Mouse (Mus musculus): ENCODE measurements around the gene Myadm.

The Myadm gene

GRCm38 (mm10) chr7:3317704-3318103 is 28.8 kb downstream of the Myadm start:
- no peak for DNase-seq (ENCODE audit: low read depth, low spot score)

- no peak for DNase-seq (ENCODE audit: low read depth, low spot score)
Measured at GRCm38 (mm10) chr7:3320856-3321255, 32.0 kb downstream of the Myadm start.

DNA sequence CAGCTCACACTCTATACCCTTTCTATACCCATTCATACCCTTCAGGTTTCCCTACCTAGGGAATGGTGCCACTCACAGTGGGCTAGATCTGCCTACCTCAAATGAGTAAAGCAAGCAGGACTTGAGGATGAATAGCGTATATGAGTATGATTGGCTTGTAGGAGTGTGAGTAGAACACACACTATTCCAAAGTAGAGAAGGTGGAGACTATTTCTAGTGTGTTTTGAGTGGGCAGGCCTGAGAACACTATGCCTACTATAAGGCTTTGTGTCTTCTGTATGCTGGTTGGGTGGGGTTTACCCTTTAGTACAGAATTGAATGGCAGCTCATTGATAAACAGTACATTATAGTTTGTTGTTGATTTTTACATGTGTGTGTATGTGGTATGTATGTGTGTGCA is 34.9 kb downstream of the Myadm start:
- DNase-seq (ENCODE audit: low read depth, low spot score): no peak

GRCm38 (mm10) chr7:3327961-3328360 is 39.1 kb downstream of the Myadm start:
- peak; percentile 39 for DNase-seq (ENCODE audit: low read depth, low spot score)

DNA sequence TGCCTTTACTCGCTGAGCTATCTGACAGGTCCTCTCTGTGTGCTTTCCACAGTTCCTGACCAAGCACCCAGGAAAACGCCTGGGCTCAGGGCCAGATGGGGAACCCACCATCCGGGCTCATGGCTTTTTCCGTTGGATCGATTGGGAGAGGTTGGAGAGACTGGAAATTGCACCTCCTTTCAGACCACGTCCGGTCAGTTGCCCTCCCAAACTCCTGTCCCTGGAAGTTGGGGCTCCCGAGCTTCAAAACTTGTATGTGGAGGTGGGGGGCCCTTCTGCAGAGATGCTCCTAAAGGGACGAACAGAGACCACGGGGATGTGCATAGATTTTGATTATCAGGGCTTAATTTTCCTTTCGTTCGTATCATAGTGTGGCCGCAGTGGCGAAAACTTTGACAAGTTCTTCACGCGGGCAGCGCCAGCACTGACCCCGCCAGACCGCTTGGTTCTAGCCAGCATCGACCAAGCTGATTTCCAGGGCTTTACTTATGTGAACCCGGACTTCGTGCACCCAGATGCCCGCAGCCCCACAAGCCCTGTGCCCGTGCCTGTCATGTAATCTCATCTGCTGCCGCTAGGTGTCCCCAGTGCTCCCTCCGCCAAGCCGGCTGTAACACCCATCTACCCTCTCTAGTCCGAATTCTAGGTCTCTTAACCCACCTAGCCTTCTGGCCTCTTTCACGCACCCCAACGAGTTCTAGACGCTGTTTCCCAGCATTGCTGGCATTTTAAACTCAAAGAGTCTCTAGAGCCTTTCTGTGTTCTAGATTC is 41.1 kb downstream of the Myadm start:
- peak; percentile 76 for DNase-seq (ENCODE audit: low read depth, low spot score)

GRCm38 (mm10) chr7:3331171-3331570 is 42.3 kb downstream of the Myadm start:
- no peak for DNase-seq (ENCODE audit: low read depth, low spot score)

DNA sequence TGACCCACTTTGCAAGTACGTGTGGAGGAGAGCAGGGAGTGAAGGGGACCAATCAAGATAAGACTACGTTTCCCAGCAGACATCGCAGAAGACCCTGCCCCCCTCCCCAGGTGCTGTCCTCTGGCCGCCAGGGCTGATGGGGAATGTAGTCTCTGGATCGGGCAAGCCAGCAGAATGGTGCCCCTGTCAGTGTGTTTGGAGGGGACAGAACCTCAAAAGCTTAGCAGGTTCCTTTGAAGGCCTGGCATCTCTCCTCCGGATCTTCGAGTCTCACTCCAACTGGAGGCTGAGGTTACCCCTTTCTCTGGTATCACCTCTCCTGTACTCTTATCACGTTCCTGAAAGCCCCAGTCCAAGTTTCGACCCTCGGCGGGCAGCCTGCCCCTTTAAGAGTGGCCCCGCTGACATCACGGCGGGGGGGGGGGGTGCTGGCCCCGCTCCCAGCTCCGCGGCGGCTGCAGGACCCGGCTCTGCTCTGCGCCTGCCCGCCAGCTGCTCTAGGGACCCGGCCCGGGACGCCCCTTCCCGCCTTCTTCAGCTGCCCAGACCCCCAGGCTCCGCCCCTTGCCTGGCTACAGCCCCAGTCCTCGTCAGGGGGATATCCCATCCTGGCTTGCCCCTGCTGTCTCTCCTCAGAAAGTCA is 42.8 kb downstream of the Myadm start:
- peak; percentile 75 for DNase-seq (ENCODE audit: low read depth, low spot score)

- no peak for DNase-seq (ENCODE audit: low read depth, low spot score)
Measured at GRCm38 (mm10) chr7:3332224-3332615, 43.3 kb downstream of the Myadm start.

DNA sequence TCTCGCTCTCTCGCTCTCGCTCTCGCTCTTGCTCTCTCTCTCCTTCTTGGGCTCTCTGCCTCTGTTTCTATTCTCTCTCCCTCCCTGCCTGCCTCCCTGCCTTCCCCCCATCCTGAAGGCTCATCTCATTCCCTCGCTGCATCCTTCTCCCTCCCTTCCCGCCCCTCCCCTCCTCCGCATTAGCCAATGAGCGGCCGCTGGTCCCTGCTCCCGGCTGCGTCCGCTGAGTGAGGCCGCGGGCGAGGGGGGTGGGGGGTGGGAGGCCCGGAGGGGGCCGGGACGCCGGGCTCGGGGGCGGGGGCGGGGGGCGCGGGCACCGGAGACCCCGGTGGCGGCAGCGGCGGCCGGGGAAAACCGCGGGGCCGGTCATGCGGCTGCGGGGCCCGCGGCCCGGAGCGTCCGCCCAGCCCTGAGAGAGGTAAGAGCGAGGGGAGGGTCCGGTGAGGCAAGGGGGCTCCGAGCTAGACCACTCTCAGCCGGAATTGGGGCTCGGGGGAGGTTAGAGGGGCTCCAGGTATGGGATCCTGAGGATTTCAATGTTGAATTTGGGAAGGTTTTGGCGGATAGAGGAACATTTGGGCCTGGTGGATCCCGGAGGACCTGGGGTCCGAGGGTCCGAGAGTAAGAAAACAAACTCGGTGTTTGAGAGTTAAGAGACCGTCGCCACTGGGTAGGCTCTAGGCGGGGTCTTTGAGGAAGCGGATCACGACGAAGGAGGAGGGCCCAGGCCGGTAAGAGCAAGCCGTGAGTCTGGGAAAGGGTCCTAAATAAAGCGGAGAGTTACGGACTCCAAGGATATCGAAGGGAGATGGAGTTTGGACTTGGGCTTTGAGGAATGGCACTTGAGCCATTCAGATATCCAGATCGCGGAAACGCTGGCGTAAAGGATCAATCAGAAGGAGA is 44.0 kb downstream of the Myadm start, which contains the start of gene Cacng7:
Gene Cacng7 (plus strand): TSS at position 337 of the 903 bp plus-strand sequence.
- no peak for DNase-seq (ENCODE audit: low read depth, low spot score)

DNA sequence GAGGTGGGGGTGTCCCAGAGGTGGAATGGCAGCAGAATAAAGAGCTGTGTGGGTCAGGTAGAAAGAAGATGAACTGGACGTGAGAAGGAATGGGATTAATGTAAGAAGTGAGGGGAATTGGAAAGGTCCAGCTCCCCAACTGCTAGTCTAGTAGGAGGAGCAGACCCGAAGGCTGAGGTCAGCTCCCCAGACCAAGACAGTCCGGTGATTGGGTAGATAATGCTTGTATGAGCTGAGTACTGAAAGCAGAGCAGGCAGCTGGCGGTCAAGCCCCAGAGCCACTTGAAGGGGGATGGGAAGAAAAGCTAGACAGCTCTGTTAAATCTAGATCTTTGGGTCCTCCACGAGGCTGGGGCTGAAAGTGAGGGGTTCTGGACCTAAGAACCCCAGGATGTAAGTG is 44.7 kb downstream of the Myadm start:
- no peak for DNase-seq (ENCODE audit: low read depth, low spot score)

GRCm38 (mm10) chr7:3336412-3336811 is 47.5 kb downstream of the Myadm start:
- DNase-seq (ENCODE audit: low read depth, low spot score): no peak

DNA sequence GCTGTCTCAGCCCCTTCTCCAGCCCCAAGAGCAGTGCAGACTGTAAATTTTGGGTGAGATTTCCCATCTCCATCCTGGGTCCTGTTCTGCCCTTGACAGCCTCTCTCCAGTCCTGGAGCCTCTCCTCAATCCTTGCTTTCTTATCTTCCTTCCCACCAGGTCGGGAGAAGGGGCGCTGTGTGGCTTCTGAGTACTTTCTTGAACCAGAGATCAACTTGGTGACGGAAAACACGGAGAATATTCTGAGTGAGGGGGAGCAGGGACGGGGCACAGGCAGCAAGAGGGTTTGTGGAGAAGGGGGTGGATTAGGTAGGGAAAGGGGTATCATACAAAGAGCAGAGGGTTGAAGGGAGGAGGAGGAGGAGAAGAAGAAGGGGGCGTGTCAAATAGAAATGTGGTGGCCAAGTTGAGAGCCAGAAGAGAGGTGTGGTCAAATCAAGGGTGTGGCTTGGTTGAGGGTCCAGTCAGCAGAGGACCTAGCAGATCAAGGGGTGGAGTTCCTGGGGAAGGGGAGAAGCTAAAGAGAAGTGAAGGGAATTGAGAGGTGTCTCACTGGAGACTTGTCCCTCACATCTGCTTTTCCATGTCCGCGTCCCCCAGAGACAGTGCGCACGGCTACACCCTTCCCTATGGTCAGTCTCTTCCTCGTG is 49.5 kb downstream of the Myadm start:
- no peak for DNase-seq (ENCODE audit: low read depth, low spot score)

DNA sequence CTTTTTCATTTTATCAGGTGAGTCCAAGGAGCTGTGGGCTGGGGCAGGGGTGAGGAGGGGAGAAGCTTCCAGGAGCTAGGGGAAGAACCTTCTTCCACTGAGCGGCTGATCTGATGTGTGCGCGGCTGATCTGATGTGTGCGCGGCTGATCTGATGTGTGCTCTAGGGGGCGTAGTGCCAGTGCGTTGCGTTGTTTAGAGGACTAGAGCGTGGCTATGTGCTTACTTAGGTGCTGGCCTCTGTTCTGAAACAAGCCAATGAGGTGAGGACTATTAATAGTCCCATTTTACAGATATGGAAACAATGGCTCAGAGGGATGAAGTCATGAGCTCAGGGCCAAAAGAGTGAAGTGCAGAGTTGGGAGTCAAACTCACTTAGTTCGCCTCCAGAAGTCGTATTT is 50.1 kb downstream of the Myadm start:
- no peak for DNase-seq (ENCODE audit: low read depth, low spot score)

DNA sequence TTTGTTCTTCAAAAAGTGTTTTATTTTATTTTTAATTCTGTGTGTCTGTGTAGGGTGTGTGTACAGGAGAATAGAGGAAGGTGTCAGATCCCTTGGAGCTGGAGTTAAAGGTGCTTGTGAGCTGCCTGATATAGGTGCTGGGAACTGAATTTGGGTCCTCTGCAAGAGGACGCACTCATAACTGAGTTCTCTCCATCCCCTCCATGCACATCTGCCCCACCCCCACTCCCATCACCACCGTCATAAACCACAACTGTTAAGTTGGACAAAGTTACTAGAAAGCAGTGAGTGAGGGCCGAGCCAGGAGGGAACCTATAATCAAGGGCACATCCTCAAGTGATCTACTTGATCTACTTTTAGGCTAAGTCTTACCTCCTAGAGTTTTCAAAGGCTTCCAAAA is 55.0 kb downstream of the Myadm start:
- DNase-seq (ENCODE audit: low read depth, low spot score): no peak

DNA sequence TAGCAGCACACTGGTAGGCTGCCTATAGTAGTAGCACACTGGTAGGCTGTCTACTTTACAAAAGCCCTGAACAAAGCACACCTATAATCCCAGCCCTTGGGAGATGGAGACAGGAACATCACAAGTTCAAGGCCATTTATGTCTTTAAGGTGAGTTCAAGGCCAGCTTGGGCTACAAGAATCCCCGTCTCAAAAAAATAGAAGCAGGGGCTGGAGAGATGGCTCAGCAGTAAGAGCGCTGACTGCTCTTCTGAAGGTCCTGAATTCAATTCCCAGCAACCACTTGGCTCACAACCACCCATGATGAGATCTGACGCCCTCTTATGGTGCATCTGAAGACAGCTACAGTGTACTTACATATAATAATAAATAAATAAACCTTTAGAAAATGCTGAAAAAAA is 56.4 kb downstream of the Myadm start:
- no peak for DNase-seq (ENCODE audit: low read depth, low spot score)

DNA sequence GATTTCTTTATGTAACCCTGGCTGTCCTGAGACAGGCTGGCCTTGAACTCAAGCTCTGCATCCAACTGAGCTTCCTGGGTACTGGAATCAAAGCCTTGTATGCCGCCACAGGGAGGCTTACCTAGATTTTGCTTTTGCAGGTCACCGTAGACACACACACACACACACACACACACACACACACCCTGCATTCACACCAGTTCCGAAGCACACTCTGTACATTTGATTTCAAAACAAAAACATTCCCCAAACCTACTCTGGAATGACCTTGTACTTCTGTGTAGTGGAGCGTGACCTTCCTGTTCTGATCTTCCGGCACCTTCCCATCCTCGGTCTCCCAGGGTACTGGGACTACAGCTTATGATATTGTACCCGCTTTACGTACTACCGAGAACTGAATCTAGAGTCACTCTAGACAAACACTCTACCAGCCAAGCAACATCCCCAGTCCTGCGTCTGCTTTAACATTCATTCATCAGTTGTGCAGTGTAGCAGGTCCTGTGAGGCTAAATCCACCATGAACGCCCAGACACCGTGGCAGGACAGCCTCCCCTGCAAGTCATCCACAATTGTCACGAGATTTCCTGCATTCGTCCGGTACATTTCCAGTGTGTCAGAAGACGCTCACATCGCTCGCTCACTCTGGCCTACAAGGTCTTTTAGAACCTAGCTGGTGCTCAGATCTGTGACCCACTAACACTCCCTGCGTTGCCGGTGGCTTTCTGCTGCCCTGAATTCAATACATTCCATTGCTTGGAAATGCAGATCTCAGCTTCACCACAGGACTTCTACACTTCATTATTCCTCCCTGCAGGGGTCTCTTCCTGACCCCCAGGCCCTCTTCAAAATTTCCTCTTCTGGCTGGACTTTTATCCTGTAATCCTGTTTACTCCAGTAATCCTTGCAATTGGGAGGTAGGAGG is 58.7 kb downstream of the Myadm start:
- no peak for DNase-seq (ENCODE audit: low read depth, low spot score)

DNA sequence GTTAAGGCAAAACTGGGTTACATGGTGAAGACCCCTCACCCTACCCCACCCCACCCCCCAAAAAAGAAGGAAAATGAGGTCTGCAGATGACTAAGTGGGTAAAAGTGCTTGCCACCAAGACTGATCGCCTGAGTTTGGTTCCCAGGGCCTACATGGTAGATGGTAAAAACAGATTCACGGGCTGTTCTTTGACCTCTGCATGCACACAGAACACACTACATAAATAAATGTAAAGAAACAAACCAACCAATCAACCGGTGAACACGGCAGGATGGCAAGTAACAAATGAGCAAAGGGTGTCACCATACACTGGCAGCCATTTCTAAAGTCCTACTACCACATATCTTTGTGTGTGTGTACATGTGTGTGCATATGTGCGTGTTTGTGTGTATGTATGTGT is 59.4 kb downstream of the Myadm start:
- DNase-seq (ENCODE audit: low read depth, low spot score): no peak

DNA sequence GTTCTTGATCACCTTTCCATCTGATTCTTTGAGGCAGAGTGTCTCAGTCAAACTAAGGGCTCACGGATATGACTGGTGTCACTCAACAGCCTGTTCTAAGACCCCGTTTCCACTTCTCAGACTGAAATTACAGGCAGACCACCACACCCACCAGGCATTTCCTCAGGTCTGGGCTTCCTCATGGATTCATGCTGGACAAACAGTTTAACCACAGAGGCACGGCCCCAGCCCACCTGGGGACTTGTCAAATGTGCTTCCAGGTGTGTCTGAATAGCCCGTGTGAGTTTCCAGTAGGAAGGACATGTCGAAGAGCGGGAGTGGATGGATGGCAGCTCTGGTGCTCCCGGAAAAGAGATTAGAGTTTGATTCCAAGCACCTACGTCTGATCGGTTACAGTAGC is 60.9 kb downstream of the Myadm start:
- DNase-seq (ENCODE audit: low read depth, low spot score): no peak
